Mouse (Mus musculus): Measurements from ENCODE around the gene Vmn1r157. TPM values are rescaled to one million over a fixed set of nuclear protein-coding genes. Genes with fewer than 3 reads are reported as not detected.
"Not testable (repeated sequence)": the region's sequence is repeated elsewhere in the genome, so short reads cannot be mapped to it uniquely, and the experiment has no call there.

Gene Vmn1r157
- not detected in 2 replicates for polyA plus RNA-seq (2015; fragmentation: Nextera tagmentation; extraction: Ambion mirVana)

DNA sequence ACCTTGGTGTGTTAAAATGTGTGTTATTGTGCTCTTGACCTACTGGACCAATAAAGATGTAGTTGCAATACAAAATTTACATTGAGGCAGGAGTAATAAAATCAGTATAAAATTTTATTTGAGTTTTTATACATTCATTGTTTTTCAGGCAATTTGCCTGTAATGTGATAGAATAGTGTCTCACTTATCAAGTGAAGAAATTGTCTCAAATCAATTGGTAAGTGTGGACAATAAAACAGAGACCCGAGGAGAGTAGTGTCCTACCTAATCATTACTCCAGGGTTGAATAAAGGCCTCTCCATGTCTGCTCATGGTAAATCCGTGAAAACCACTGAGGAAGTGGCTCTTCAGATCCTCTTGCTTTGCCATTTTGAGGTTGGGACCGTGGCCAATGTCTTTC lies at the start of gene Vmn1r157:
TSS of gene Vmn1r157 (plus strand) at position 301 of the 400 bp plus-strand sequence.
- ATAC-seq (replicated peaks; ENCODE audit: low FRiP score, low read depth); H3K9ac ChIP-seq (ENCODE audit: low read depth, low read length); H3K27ac ChIP-seq; H3K4me3 ChIP-seq (replicated peaks; ENCODE audit: low read depth, low read length); H3K4me1 ChIP-seq (replicated peaks; ENCODE audit: insufficient read depth, low read length); H3K36me3 ChIP-seq (ENCODE audit: insufficient read depth, low read length); H3K4me2 ChIP-seq (ENCODE audit: low read length); H3K27me3 ChIP-seq (ENCODE audit: insufficient read depth, low read length); H3K9me3 ChIP-seq (replicated peaks; ENCODE audit: low read length); DNase-seq (ENCODE audit: low spot score): not testable (repeated sequence)
- WGBS = 24% methylated on average over 2 of the region's 3 CpGs

- not testable (repeated sequence) for H3K4me1 ChIP-seq (replicated peaks; ENCODE audit: insufficient read depth, low read length); DNase-seq (ENCODE audit: low spot score); H3K9me3 ChIP-seq (replicated peaks; ENCODE audit: low read length); H3K4me3 ChIP-seq (replicated peaks; ENCODE audit: low read depth, low read length); H3K36me3 ChIP-seq (ENCODE audit: insufficient read depth, low read length); ATAC-seq (replicated peaks; ENCODE audit: low FRiP score, low read depth); H3K4me2 ChIP-seq (ENCODE audit: low read length); H3K27me3 ChIP-seq (ENCODE audit: insufficient read depth, low read length); H3K9ac ChIP-seq (ENCODE audit: low read depth, low read length); H3K27ac ChIP-seq
- no CpG with 5 or more reads among the region's 1 CpGs for WGBS
These were observed 41.9 kb upstream of the Vmn1r157 start, which contains the start of gene Gm4567 for GRCm38 (mm10) chr7:22719610-22720009. Gene Gm4567, minus strand, starts transcription at chr7:22719710.

GRCm38 (mm10) chr7:22775981-22776380 lies 14.5 kb downstream of the Vmn1r157 start:
- not testable (repeated sequence) for H3K27ac ChIP-seq; H3K4me3 ChIP-seq (replicated peaks; ENCODE audit: low read depth, low read length); H3K4me1 ChIP-seq (replicated peaks; ENCODE audit: insufficient read depth, low read length); H3K9ac ChIP-seq (ENCODE audit: low read depth, low read length); H3K27me3 ChIP-seq (ENCODE audit: insufficient read depth, low read length); H3K4me2 ChIP-seq (ENCODE audit: low read length); DNase-seq (ENCODE audit: low spot score); H3K9me3 ChIP-seq (replicated peaks; ENCODE audit: low read length); H3K36me3 ChIP-seq (ENCODE audit: insufficient read depth, low read length); ATAC-seq (replicated peaks; ENCODE audit: low FRiP score, low read depth)
- WGBS = 93% methylated on average over 2 of the region's 11 CpGs

DNA sequence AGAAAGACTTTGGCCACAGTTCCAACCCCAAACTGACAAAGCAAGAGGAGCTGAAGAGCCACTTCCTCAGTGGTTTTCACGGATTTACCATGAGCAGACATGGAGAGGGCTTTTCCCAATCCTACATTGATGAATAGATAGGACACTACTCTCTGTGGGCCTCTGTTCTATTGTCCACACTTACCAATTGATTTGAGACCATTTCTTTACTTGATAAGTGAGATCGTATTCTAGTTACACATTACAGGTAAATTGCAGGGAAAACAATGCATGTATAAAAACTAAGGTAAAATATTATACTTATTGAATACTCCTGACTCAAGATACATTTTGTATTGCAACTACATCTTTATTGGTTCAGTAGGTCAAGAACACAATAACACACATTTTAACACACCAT lies 29.2 kb downstream of the Vmn1r157 start, which contains the start of gene Vmn1r158:
TSS of gene Vmn1r158 (minus strand) at position 101 of the 400 bp plus-strand sequence.
- H3K9me3 ChIP-seq (replicated peaks; ENCODE audit: low read length); H3K36me3 ChIP-seq (ENCODE audit: insufficient read depth, low read length); H3K27ac ChIP-seq; H3K4me1 ChIP-seq (replicated peaks; ENCODE audit: insufficient read depth, low read length); H3K27me3 ChIP-seq (ENCODE audit: insufficient read depth, low read length); H3K4me3 ChIP-seq (replicated peaks; ENCODE audit: low read depth, low read length); DNase-seq (ENCODE audit: low spot score); ATAC-seq (replicated peaks; ENCODE audit: low FRiP score, low read depth); H3K9ac ChIP-seq (ENCODE audit: low read depth, low read length); H3K4me2 ChIP-seq (ENCODE audit: low read length): not testable (repeated sequence)
- WGBS = 55% methylated on average over 2 of the region's 2 CpGs

Other genes starting within 250 kb of the Vmn1r157 start
- gene Vmn1r152, start 238.7 kb upstream of the Vmn1r157 start, polyA plus RNA-seq (2015; fragmentation: Nextera tagmentation; extraction: Ambion mirVana) = not detected in 2 replicates
- not detected in 2 replicates for gene Gm8677, start 226.8 kb upstream of the Vmn1r157 start, polyA plus RNA-seq (2015; fragmentation: Nextera tagmentation; extraction: Ambion mirVana)
- not detected in 2 replicates for gene Gm4201, start 196.4 kb upstream of the Vmn1r157 start, polyA plus RNA-seq (2015; fragmentation: Nextera tagmentation; extraction: Ambion mirVana)
- gene Gm4565, start 173.6 kb upstream of the Vmn1r157 start, polyA plus RNA-seq (2015; fragmentation: Nextera tagmentation; extraction: Ambion mirVana) = not detected in 2 replicates
- gene Vmn1r155, start 103.7 kb upstream of the Vmn1r157 start, polyA plus RNA-seq (2015; fragmentation: Nextera tagmentation; extraction: Ambion mirVana) = not detected in 2 replicates
- gene Gm8693, start 69.4 kb upstream of the Vmn1r157 start, polyA plus RNA-seq (2015; fragmentation: Nextera tagmentation; extraction: Ambion mirVana) = not detected in 2 replicates
- gene Gm4567, start 42.0 kb upstream of the Vmn1r157 start, polyA plus RNA-seq (2015; fragmentation: Nextera tagmentation; extraction: Ambion mirVana) = not detected in 2 replicates
- not detected in 2 replicates for gene Vmn1r158, start 29.1 kb downstream of the Vmn1r157 start, polyA plus RNA-seq (2015; fragmentation: Nextera tagmentation; extraction: Ambion mirVana)
- gene Vmn1r159, start 81.9 kb downstream of the Vmn1r157 start, polyA plus RNA-seq (2015; fragmentation: Nextera tagmentation; extraction: Ambion mirVana) = not detected in 2 replicates
- not detected in 2 replicates for gene Vmn1r160, start 109.5 kb downstream of the Vmn1r157 start, polyA plus RNA-seq (2015; fragmentation: Nextera tagmentation; extraction: Ambion mirVana)
- gene Gm4214, start 223.0 kb downstream of the Vmn1r157 start, polyA plus RNA-seq (2015; fragmentation: Nextera tagmentation; extraction: Ambion mirVana) = not detected in 2 replicates